Mouse (Mus musculus) cerebellum, postnatal 36 days (tissue): ENCODE results near the gene Zdhhc9.

Experiments
- DNase-seq, 2 experiments: peaks; one replicate each; pipeline ENCODE4 v3.0.0; 2021 to 2022; ENCODE audit warnings: mixed read lengths in 2 of 2

The Zdhhc9 gene

DNA sequence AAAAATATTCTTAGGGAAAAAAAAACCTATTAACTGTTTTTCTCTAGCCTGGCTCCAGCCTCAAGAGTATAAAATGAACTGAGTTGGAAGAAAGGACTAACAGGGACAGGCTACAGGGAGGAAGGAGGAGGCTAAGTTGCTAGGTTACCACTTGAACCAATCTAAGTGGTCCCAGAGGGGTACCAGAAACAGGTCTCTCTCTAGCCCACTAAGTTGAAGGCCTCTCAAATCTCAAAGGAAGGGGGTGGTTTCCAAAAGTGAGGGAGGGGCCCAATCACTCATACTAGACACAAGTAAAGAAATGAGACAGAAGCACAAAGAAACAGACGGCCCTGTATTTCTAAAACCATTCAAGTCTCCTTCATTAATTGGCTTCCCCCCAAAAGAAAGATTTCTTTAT is 38.8 kb downstream of the Zdhhc9 start:
- no peak for DNase-seq

DNA sequence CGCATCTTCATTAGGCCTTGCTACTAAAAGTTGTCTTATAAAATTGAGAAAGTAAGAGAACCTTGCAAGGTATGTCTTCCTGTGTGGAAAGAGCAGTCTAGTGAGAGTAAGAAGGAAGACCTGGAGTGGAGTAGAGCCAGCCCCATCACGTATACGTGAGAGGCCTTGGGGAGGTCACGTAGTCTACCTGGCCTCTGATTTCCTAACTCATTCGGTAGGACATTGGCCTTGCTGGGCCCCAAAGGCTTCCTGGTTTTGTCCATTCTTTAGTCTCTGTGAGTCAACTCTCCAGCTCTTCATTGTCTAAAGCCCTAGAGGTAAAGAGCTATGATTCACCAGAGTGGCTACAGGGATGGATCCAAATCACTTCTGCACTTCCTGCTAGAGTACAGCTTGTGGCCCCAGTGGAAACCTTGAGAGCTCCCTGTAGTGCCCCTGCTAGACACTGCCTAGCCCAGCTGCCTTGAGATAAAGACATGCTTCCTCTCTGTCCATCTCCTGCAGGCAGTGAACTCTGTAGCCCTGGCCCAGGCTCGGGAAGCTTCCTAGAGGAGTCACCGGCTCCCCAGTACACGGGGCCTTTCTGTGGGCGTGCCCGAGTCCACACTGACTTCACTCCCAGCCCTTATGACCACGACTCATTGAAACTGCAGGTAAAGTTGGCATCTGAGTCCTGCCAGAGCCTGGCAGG is 50.3 kb downstream of the Zdhhc9 start:
- no peak for DNase-seq

DNA sequence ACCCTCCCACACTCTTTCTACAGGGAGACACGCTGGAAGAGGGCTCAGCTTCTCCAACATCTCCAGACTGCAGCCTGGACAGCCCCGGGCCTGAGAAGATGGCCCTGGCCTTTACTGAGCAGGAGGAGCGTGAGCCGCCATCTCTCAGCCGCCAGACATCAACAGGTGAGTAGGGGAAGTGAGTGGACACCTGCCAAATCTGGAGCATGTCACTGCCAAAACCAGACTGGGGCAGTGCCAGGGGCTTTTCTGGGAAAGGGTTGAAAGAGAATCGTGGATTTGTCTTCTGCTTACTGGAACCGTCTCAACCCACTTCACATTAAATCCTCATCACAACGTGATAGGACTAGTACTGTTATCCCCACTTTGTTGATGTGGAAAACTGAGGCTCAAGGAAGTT is 51.3 kb downstream of the Zdhhc9 start:
- DNase-seq, result no peak

DNA sequence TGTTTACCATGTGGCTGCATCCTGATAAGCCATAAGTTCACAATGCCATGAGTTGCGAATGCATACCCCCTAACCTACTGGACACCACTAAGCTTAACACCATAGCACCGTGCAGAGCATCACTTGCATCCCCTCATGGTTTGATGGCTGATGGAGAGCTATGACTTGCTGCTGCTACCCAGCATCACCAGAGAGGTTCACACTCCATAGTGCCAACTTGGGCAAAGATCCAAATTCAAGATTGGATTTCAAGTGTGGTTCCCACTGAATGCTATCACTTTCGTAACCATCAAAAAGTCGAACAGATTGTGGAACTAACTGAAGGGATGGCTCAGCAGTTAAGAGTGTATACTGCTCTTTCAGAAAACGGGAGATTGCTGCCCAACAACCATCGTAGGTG is 53.2 kb downstream of the Zdhhc9 start:
- DNase-seq, result no peak

DNA sequence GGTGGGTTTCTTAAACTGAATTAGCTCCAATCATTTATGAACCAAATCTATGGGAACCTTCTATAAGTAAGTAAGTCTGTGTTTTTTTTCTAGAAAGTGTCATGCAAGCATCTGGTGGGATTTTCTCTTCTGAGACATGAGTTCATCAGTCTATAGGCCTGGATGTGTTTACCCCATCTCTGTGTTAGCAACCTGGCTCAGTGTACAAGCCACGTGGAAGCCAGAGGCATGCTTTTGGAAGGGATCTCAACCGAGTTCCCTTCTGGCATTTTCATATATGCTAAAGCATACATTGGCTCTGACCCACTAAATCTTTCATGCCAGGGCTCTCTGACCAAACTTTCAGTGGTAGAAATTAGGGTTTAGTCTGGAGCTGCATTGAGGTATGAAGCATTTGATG is 54.7 kb downstream of the Zdhhc9 start:
- no peak for DNase-seq

DNA sequence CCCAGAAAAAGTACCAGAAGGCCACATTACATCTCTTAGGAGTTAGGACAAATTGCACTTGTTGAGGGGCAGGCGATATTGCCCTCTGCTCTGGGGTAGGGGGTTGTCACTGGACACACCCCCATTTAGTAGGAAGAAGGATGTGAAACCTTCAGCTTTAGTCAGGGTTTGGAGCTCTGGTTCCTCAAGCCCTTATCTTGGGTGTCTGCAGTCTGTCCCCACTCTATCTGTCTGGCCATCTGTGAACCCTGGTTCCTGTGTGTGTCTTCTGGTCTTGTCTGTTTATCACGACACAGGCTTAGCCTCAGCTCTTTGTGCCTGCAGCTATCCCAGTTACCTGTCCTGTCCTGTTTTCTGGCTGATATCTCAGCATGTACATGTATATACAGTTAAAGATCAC is 55.3 kb downstream of the Zdhhc9 start:
- no peak for DNase-seq

DNA sequence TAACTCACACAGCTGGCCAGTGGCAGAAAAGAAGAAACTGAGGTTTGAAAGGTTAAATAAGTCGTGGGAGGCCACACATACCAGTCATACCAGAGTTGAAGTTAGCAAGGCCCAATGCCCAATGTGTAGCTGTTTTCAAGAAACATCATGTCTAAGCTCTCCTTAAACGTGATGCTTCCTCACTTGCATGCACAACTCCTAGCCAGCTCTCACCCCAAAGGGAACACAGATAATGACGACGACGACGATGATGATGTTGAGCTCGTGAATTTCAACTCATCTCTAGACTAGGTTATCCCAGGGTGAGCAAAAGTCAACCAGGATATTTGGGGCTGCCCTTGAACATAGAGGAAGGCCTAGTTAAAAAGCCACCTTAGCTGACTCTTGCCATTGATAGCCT is 56.6 kb downstream of the Zdhhc9 start:
- no peak for DNase-seq

DNA sequence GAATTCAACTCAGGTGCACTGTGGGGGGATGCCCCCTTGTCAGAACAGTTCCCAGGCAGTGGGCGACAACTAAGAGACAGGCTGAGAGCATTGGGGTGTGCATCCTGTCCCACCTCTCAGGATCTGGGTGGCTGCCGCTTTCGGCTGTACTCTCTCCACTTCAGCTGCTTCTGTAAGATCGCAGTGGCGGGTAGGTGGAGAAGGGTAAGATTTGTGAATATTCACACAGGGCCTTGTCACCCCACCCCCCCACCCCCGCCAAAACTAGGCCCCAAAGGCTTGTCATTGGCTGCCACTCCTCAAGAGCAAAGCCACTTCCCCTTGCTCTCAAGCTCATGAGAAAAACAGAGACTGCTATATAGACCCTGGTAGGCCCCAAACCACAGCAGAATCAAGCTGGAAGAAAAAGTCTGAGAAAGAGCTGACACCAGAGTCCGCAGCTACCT is 60.9 kb downstream of the Zdhhc9 start:
- DNase-seq, result no peak

DNA sequence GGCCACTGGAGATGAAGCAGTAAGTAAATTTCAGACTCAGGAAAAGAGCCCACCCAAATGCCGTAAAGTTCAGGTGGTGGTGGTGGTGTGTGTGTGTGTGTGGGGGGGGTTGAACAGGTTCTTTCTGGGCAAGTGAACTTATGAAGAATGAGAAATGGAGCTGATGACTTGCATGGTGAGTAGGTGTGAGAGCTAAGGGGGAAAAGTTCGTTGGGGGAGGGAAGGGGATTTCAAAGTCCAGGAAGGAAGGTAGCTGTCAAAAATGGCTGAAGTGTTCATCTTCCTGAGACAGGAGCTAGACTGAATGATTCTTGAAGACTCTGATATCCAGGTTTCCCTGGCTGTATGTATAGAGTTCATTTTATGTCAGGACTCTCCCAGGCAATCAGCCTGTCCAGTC is 61.5 kb downstream of the Zdhhc9 start:
- no peak for DNase-seq

DNA sequence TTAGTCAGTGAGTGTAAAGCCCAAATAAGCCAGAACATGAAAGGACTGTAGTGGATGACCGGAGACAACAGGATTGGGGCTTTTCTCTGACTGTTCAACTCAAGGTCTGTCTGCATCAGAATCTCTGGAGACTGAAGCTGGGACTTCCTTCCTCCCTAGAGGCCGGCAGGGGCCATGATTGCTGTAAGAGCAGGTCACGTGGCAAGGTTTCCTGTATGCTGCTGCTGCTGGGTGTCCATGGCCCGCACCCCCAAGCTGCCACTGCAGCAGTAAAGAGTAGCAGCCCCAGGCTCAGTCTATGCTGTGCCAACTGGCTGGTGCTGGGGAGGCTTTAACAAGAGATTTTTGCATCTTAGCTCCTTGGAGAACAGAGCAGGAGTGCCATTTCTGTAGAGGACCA is 62.4 kb downstream of the Zdhhc9 start, which contains the start of gene Sash3:
Gene Sash3 (plus strand): TSS at position 175 of the 400 bp plus-strand sequence.
- no peak for DNase-seq

DNA sequence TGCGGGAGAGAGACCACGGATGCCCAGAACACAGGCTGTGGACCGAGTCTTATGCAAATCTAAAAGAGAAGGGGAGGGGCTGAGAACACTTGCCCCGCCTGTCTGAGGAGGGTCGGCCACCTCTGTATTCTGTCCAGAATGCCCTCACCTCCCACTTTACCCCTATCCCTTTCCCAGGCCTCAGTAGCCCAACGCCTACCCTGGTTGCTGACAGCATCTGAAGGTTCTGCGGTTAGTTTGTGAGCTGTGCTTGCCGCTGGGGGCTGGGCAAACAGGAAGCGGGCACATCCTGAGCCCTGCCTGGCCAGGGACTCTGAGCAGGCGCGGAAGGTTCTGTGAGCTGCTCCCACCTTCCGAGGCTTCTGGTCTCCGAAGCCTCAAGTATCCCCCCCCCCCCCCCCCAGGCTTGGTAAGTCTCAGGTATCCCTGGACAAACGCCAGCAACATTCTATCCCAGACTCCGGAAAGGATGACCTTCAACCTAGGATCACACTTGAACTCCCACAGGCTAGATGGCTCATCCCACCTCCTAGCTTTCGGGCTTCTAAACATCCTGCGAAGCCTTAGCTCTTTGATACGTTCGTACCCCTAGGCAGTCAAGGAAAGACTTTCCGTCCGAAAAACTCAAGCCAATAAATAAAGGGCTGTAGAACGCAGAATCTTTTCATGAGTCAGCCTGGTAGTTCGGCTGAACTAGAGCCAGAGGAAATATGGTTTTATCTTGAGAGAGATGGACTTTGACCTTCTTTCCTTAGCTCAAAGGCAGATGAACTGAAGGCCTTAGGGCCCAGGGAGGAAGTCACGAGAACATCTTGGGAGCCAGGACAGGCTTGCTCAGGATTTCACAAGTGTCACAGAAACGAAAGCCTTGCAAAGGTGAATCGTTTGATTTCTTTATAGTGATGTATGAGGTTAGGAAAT is 65.0 kb downstream of the Zdhhc9 start:
- no peak for DNase-seq

DNA sequence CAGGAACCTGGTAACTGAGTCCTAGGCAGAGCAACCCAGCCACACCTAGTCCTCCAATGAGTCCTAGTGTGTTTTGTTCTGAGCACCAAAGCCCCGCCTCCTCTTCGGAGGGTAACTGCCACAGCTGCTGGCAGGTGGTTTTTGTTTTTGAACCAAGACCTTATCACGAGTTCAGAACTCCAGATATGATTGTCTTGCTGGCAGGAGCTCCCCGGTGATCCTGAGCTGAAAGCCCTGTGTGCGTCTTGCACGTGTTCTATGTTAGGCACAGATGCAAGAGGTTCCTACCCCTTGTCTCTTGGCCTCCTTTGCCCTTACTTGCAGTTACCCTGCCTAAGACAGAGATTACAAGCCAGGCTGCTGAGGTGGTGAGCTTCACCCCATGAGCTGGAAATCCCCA is 67.2 kb downstream of the Zdhhc9 start:
- DNase-seq, result no peak

DNA sequence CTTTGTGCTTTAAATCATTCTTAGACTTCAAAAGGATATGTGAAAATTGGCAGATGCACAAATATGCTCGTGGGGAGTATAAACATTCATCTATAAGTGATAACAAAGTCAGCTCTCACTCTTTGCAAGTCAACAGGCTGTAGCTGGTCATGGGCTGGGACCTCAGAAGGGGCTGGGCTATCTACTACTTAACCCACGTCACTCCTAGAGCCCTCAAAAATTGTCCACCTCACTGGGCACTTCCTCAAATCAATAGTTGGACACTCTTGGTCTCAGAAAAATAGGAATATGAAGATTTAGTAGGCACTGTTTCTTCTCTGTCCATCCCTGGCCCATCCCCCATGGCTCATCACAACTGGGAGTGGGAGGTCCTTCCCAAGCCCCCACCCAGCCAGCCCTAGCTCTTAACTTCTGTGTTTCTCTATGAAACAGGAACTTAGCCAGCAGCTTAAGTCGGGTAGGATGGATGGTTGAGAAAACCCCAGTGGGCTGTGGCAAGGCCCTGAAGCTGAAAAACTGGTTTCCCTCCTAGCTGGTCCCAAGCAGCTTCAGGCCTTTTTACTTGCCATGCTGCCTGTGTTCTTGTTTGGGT is 68.3 kb downstream of the Zdhhc9 start:
- no peak for DNase-seq

DNA sequence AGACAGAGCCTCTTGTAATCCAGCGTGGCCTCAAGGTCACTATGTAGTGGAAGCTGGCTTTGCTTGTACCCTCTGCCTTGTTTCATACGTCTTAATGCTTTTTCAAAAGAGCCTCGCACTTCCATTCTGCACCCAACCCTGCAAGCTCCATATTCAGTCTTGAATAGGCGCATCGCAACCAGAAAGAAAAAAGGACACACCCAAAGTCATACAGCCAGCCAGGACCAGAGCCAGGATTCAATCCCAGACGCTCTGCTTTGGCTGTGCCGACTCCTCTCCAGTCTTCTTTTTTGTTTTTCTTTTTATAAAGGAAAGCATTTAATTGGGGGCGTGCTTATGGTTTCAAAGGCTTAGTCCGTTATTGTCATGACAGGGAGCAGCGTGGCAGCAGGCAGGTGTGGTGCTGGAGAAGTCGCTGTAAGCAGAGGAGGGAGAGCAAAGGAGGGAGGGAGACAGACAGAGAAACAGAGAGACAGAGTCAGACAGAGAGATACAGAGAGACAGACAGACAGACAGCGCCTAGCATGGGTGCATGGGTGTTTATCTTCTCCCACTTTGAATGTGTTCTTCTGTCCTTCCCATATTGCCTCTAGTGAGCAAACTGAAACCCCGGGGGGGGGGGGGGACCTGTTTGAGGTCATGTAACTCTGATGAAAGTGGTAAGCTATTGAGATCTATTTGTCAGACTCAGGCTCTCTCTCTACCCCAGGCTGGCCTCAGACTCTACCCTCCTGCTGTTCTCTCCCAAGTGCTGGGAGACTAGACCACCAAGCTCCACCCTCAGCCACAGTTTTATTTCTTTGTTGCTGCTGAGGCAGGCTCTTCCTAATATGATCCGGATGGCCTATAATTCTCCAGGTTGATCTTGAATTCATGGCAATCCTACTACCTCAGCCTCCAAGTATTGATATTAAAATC is 69.1 kb downstream of the Zdhhc9 start:
- DNase-seq, result no peak

DNA sequence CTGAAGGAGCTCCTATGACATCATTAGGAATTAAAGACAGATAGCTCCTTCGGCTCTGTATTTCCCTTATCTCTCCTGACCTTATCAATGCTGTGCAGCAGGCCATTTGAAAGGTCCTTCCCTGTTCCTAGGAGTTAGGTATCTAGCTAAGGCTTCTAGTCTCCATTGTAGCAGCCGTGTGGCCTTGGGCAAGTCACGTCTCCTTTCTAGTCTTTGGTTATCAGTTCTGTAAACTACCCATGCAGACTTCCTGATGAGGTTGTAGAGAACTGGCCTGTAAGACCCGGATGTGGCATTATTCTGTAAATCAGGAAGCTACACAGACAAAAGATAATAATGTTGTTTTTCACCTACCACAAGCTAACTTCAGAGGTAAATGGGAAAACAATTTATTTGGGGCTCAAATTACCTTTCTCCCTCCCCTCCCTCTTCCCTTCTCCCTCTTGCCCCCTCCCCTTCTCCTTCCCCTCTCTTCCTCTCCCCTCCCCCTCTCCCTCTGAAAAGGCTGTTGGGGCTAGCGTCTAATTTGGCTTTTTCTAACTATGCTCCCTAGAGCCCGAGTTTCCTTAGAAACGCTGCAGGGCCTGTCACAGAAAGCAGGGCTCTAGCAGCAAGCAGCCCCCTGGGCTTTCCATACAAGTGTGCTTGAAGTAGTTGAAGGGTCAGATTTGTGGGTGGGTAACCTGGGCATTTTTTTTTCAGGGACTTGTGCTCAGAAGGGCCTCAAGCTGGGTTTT is 70.0 kb downstream of the Zdhhc9 start:
- no peak for DNase-seq

DNA sequence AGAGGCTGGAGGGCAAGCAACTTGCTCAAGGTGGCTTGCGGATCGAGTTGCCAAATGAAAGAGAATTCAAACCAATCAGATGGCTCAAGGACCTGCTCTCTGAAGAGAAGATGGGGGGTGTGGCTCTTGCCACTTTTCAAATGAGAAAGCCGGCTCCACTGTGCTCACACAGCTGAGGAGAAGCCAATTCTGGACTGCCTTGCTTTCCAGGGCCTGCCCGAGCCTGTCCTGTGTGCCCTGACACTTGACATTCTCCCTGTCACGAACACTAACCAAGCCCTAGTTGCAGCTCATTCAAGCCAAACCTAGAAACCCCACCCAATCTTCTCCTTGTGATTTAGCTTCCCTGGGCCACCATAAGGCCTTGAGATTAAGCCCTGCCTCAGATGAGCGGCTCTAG is 70.7 kb downstream of the Zdhhc9 start:
- no peak for DNase-seq

DNA sequence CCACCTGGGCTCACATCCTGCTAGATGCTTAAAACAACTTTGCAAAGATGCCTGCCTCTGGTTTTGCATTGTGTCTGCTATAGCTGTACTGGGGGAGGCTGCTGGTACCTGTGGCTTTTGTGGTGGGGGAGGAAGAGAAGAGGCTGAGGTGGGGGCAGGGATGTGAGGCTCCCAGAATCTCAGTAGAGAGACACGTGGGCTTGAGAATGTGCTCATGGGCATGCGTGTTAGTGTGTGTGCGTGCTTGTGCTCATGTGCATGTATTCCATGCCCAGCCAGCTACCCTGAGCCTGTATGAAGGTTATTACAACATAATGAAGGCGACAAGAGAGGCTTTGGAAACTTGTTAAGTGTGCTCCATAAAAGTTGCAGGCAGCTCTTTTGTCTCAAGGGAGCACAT is 71.7 kb downstream of the Zdhhc9 start:
- no peak for DNase-seq

DNA sequence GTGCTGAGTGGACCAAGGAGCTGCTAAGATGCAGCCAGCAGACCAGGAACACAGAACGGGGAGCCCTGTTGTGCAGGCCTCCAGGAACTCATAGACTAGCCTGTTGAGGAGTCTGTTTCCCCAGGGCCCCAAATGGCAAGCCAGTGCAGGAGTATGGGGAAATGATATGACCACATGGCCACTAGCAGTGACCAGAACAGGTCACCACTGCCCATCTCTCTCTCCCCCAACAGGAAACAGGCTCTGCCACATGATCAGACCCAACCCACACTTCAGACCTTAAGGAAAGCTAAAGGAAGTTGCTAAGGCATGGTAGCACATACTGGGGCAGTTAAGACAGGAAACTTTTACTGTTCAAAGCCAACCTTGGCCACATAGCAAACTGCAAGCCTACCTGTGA is 79.5 kb downstream of the Zdhhc9 start:
- no peak for DNase-seq

DNA sequence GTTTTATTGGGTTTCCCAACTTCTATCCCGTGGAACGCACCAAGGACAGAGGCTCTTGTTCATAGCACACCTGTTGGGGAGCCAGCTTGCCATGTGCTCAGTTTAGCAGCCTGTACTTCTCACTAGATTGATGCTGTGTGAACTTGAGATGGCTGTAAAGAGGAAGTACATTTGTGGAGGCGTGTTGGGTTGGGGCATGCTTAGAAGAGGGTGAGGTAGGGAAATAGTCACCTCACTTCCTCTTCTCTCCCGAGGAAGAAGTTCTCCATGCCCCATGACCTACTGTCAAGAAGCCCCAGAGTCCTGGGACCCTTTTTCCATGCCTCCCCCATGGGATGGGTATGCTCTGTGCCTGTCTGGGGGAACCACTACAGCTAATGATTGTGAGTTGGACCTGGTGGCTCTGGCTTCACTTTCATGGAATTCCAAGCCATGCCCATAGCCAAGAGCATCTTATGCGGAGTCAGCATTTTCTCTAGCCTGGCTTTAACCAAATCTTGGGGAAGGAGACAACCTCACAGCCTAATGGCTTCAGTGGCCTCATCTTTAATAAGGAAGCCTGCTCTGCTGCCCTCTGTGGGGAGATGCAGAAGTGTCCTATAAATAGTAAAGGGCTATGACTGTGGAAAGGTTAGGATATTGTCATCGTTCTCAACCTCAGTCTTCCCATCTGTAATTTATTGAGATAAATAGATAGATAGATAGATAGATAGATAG is 81.0 kb downstream of the Zdhhc9 start:
- DNase-seq, result no peak

DNA sequence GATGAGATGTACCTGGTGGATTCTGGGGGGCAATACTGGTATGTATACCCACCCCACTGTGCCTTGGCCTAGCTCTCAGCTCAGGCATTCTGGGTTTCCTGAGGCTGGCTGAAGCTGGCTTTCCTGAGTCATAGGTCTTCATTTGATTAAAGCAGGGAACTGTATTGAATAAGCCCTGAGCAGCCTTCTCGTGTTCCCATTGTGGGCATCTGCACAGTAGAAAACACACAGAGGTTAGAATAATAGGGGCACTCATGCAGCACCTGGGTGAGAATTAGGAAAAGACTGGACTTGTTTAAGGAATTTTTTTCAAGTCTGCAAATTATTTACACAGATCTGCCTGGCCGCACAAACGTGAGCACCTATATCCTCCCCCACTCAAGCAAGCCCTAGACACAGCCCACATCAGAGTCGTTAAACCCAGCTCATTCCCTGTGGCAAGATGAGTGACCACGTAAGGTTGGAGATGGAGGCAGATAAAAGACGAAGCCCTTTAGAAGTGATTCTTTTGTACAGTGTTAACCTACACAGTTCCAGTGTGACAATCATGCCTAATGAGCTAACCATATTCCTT is 81.7 kb downstream of the Zdhhc9 start:
- DNase-seq, result no peak
